ENCODE assay signal across 9 mouse cellular contexts in the genomic region with DNA sequence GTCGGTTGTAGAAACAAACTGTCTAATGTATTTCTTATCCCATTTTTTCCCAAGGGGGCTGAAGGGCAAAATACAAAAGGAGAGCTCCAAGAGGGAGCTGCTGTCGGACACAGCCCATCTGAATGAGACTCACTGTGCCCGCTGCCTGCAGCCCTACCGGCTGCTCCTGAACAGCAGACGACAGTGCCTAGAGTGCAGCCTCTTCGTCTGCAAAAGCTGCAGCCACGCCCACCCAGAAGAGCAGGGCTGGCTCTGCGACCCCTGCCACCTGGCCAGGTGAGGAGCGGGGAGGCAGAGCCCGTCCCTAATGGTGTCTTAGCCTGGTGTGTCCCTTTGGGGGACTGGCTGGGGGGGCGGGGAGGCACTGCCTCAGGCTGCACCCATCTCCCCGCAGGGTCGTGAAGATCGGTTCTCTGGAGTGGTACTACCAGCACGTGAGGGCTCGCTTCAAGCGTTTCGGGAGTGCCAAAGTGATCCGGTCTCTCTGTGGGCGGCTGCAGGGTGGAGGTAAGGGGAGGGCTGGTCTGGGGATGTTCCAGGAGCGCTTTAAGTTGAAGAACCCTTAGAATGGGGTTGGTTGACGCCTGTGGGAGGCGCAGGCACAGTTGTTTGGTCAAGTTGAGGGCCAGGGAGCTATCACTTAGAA. TPM values are rescaled to one million over a fixed set of nuclear protein-coding genes. Genes with fewer than 3 reads are reported as not detected.
DNase-seq lines count a peak whose midpoint lies in the region; ATAC-seq and TF ChIP-seq lines count a peak whose summit lies in the region.
"Had no signal": no experiment of that assay in that cellular context is flagged by ENCODE, and none has a peak within 500 bp of the region (broad histone marks: within the 10 kb centered on the region; RNA-seq: fewer than 3 reads in every experiment).

No protein-coding gene starts in this region.

- peak overlapping the region; percentile 43 for H3K4me3 ChIP-seq in heart, embryonic 11.5 days (ENCODE audit: low read depth, low read length)
- peak overlapping the region in 1 of 3 experiments; percentile 9 for H3K4me3 ChIP-seq in CH12.LX (replicated peaks in 1 of 3; ENCODE audit: low read depth in 2 of 3, low read length in 2 of 3, poor library complexity in 1 of 3)
- H3K4me3 ChIP-seq in forebrain, embryonic 16.5 days (replicated peaks; ENCODE audit: low read length), result 0 out of 2 replicates have a peak overlapping the region, but pooled peaks have one; percentile 14

- no peak for TF ChIP-seq POLR2A in CH12.LX (IDR thresholded peaks at IDR 0.05; ENCODE audit: low read depth, low read length)

- no peak for ATAC-seq in heart, embryonic 11.5 days (replicated peaks; ENCODE audit: insufficient number of reproducible peaks, low FRiP score, low TSS enrichment)
- peak; percentile 36; the same call in 1 of the 2 replicates for ATAC-seq in forebrain, embryonic 16.5 days
- no peak for ATAC-seq in inflammation-experienced regulatory T-cells, adult 6 months

- no peaks in the 10 kb centered on the region for H3K9me3 ChIP-seq in heart, embryonic 11.5 days (replicated peaks; ENCODE audit: control insufficient read depth, low read length)
- peaks cover 7% of the 10 kb centered on the region for H3K9me3 ChIP-seq in CH12.LX (replicated peaks; ENCODE audit: low read length)
- no peaks in the 10 kb centered on the region for H3K9me3 ChIP-seq in forebrain, embryonic 16.5 days (ENCODE audit: control insufficient read depth, low read length)

- peaks cover 10% of the 10 kb centered on the region for H3K4me1 ChIP-seq in heart, embryonic 11.5 days (ENCODE audit: control insufficient read depth, insufficient read depth, low read length)
- H3K4me1 ChIP-seq in CH12.LX (ENCODE audit: control insufficient read depth in 1 of 2, insufficient read depth in 2 of 2), result 0 out of 4 replicates have a peak, but pooled peaks cover 0 to 3% of the 10 kb centered on the region in 2 experiments
- H3K4me1 ChIP-seq in forebrain, embryonic 16.5 days (replicated peaks; ENCODE audit: control insufficient read depth, insufficient read depth, low read length), result peaks cover 11% of the 10 kb centered on the region

- no peak overlapping the region for H3K27ac ChIP-seq in heart, embryonic 11.5 days (ENCODE audit: low read depth, low read length)
- no peak overlapping the region for H3K27ac ChIP-seq in CH12.LX (ENCODE audit: insufficient read depth, low read depth)
- no peak overlapping the region for H3K27ac ChIP-seq in forebrain, embryonic 16.5 days (ENCODE audit: low read length)

- no peaks in the 10 kb centered on the region for H3K79me2 ChIP-seq in CH12.LX (replicated peaks; ENCODE audit: control insufficient read depth, extremely low read depth, insufficient read depth, poor library complexity, severe bottlenecking)

- in situ Hi-C loops in CH12.LX (cut with MboI; ENCODE audit: low pct_ligation_motif_present, low pct_unique_long_range_greater_than_20kb, low sequenced_read_pairs), result no loop called here

- no peaks in the 10 kb centered on the region for H3K27me3 ChIP-seq in heart, embryonic 11.5 days (ENCODE audit: control insufficient read depth, insufficient read depth, low read length)
- H3K27me3 ChIP-seq in CH12.LX (replicated peaks), result peaks cover 81% of the 10 kb centered on the region
- peaks cover 5% of the 10 kb centered on the region for H3K27me3 ChIP-seq in forebrain, embryonic 16.5 days (replicated peaks; ENCODE audit: control insufficient read depth, insufficient read depth, low read length)

- no peak for DNase-seq in heart, postnatal 4 days
- DNase-seq in CH12.LX (ENCODE audit: extremely low read depth), result no peak
- DNase-seq in lung, postnatal 10 days, result peak; percentile 26
- no peak for DNase-seq in B cell, adult 2 months
- DNase-seq in urinary bladder, postnatal 10 days (ENCODE audit: low spot score), result no peak

- H3K9ac ChIP-seq in heart, embryonic 11.5 days (ENCODE audit: low read depth, low read length), result peak overlapping the region; percentile 35
- no peak overlapping the region for H3K9ac ChIP-seq in CH12.LX (ENCODE audit: insufficient read depth, low read depth)
- H3K9ac ChIP-seq in forebrain, embryonic 16.5 days (replicated peaks; ENCODE audit: low read depth, low read length), result 0 out of 2 replicates have a peak overlapping the region, but pooled peaks have one; percentile 14

- no peak for TF ChIP-seq CTCF in CH12.LX (conservative IDR thresholded peaks at IDR 0.05 in 1 of 2, IDR thresholded peaks at IDR 0.05 in 1 of 2; ENCODE audit: low read depth in 2 of 2, low read length in 2 of 2)

- no peak for TF ChIP-seq RAD21 in CH12.LX (IDR thresholded peaks at IDR 0.05; ENCODE audit: low read depth, low read length)

- 3% methylated on average over 23 of the region's 23 CpGs for WGBS in heart, embryonic 11.5 days (ENCODE audit: insufficient replicate concordance)
- under 1% methylated on average over 23 of the region's 23 CpGs for WGBS in forebrain, embryonic 16.5 days

- peak overlapping the region; percentile 86 for H3K4me2 ChIP-seq in heart, embryonic 11.5 days
- peak overlapping the region; percentile 17 for H3K4me2 ChIP-seq in CH12.LX (ENCODE audit: insufficient read depth, low read depth, poor library complexity, severe bottlenecking)
- peak overlapping the region; percentile 40 for H3K4me2 ChIP-seq in forebrain, embryonic 16.5 days (ENCODE audit: low read length)

- no peak for TF ChIP-seq EP300 in CH12.LX (IDR thresholded peaks at IDR 0.05; ENCODE audit: low read length)

- no peaks in the 10 kb centered on the region for H3K36me3 ChIP-seq in heart, embryonic 11.5 days (ENCODE audit: control insufficient read depth, insufficient read depth, low read length)
- H3K36me3 ChIP-seq in CH12.LX (replicated peaks in 1 of 2; ENCODE audit: control insufficient read depth in 1 of 2, insufficient read depth in 1 of 2, low read length in 1 of 2), result no peaks in the 10 kb centered on the region
- no peaks in the 10 kb centered on the region for H3K36me3 ChIP-seq in forebrain, embryonic 16.5 days (ENCODE audit: control insufficient read depth, insufficient read depth)

- dilution Hi-C loops in CH12.LX (cut with MboI; ENCODE audit: extremely low pct_ligation_motif_present, extremely low pct_unique_long_range_greater_than_20kb, low sequenced_read_pairs), result no loop called here

TF ChIP-seq in CH12.LX, 34 proteins besides CTCF, POLR2A, EP300 and RAD21:
- TF ChIP-seq JUND (conservative IDR thresholded peaks at IDR 0.05; ENCODE audit: low read depth, low read length) (no peak), USF1 (IDR thresholded peaks at IDR 0.05; ENCODE audit: low read depth, low read length) (no peak), KAT2A (IDR thresholded peaks at IDR 0.05; ENCODE audit: insufficient replicate concordance, low read length) (no peak), GABPA (IDR thresholded peaks at IDR 0.05; ENCODE audit: insufficient replicate concordance, low read depth, low read length) (no peak), MYC (IDR thresholded peaks at IDR 0.05; ENCODE audit: low read depth, low read length) (no peak), RCOR1 (conservative IDR thresholded peaks at IDR 0.05; ENCODE audit: low read depth, low read length) (no peak), POLR2AphosphoS2 (IDR thresholded peaks at IDR 0.05; ENCODE audit: low read depth, low read length) (no peak)

RNA-seq across cellular contexts. Expression of a gene that starts 13.2 kb away (rescaled TPM):
- 0.16 TPM in 1 of 2 replicates, not detected in the other for polyA plus RNA-seq in heart, embryonic 11.5 days (2014; fragmentation: Nextera tagmentation; extraction: Ambion mirVana)
- total RNA-seq in heart, postnatal 4 days (2021), result 1 to 10 TPM; 1.0 TPM
- total RNA-seq in CH12.LX (2012; rRNA removed) (not detected in 2 replicates), CH12.LX (2014; rRNA removed) (not detected in 2 replicates)
- not detected in 2 replicates for polyA plus RNA-seq in CH12.LX (2012; ENCODE audit: insufficient read length, low read depth)
- 0.19 and 0.58 TPM in 2 replicates for polyA plus RNA-seq in forebrain, embryonic 16.5 days (2015; fragmentation: Nextera tagmentation; extraction: Ambion mirVana)
- not detected for polyA plus RNA-seq in inflammation-experienced regulatory T-cells, adult 6 months (2017; shearing (Covaris generic))

RNA-seq across cellular contexts. Expression of a gene that starts 24.9 kb away (rescaled TPM):
- polyA plus RNA-seq in heart, embryonic 11.5 days (2014; fragmentation: Nextera tagmentation; extraction: Ambion mirVana), result not detected in 2 replicates
- total RNA-seq in heart, postnatal 4 days (2021), result not detected
- total RNA-seq in CH12.LX (2012; rRNA removed) (not detected in 2 replicates), CH12.LX (2014; rRNA removed) (not detected in 2 replicates)
- not detected in 2 replicates for polyA plus RNA-seq in CH12.LX (2012; ENCODE audit: insufficient read length, low read depth)
- not detected in 2 replicates for polyA plus RNA-seq in forebrain, embryonic 16.5 days (2015; fragmentation: Nextera tagmentation; extraction: Ambion mirVana)
- not detected for polyA plus RNA-seq in inflammation-experienced regulatory T-cells, adult 6 months (2017; shearing (Covaris generic))
- total RNA-seq: hematopoietic stem cell, adult 5-6 weeks had no signal

RNA-seq across cellular contexts. Expression of a gene that starts 41.4 kb away (rescaled TPM):
- polyA plus RNA-seq in heart, embryonic 11.5 days (2014; fragmentation: Nextera tagmentation; extraction: Ambion mirVana), result 0.63 TPM in 1 of 2 replicates, not detected in the other
- total RNA-seq in heart, postnatal 4 days (2021), result 1 to 10 TPM; 4.3 to 5.1 TPM
- total RNA-seq in CH12.LX (2012; rRNA removed), result 0.55 and 0.64 TPM in 2 replicates
- total RNA-seq in CH12.LX (2014; rRNA removed), result 0.15 and 0.26 TPM in 2 replicates
- polyA plus RNA-seq in CH12.LX (2012; ENCODE audit: insufficient read length, low read depth), result 0.59 and 1.1 TPM in 2 replicates
- 0.27 and 0.43 TPM in 2 replicates for polyA plus RNA-seq in forebrain, embryonic 16.5 days (2015; fragmentation: Nextera tagmentation; extraction: Ambion mirVana)
- not detected for polyA plus RNA-seq in inflammation-experienced regulatory T-cells, adult 6 months (2017; shearing (Covaris generic))

Comparison
In these comparisons a context has a peak if more than half of its experiments do, and no peak if none do; other contexts are left out.
1. H3K4me2 ChIP-seq: peak in every context shown above with its lines; median percentile 86 in heart, embryonic 11.5 days; 40 in forebrain, embryonic 16.5 days; 17 in CH12.LX.